Mouse (Mus musculus): ENCODE results near the gene Gm5795. TPM values are rescaled to one million over a fixed set of nuclear protein-coding genes. Genes with fewer than 3 reads are reported as not detected.
"Not testable (repeated sequence)": the region's sequence is repeated elsewhere in the genome, so short reads cannot be mapped to it uniquely, and the experiment has no call there.

Gm5795 gene
- not detected in 2 replicates for polyA plus RNA-seq (2016; fragmentation: Nextera tagmentation; extraction: Ambion mirVana)

DNA sequence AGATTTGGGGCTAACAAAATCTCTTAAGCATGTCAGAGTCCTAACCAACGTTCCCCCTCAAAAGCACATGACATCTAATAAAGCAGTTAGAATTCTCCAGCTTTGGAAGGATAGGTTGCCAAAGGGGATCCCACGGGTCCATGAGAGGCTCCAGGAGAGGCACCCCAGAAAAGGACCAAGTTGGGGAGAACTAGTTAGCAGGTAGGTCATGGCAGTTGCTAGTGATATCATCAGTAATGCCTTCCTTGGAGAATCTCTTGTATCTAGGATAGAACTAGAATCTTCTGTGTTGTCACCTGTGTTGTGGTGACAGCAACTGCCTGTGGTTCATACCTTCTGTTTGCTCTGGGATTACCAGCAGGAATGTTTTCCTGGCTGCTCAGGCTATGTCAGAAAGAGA, at the start of gene Gm5795:
Gene Gm5795 (plus strand): TSS at position 301 of the 400 bp plus-strand sequence.
- not testable (repeated sequence) for H3K4me1 ChIP-seq; H3K4me3 ChIP-seq (replicated peaks); H3K27me3 ChIP-seq; H3K27ac ChIP-seq; H3K9me3 ChIP-seq; H3K4me2 ChIP-seq; H3K9ac ChIP-seq; H3K36me3 ChIP-seq (replicated peaks); ATAC-seq (ENCODE audit: low FRiP score)
- no CpG with 5 or more reads among the region's 2 CpGs for WGBS

GRCm38 (mm10) chr14:3208272-3209152, 20.5 kb downstream of the Gm5795 start, which contains the start of gene D830030K20Rik:
Gene D830030K20Rik (plus strand): TSS chr14:3208488.
- H3K9me3 ChIP-seq; H3K27me3 ChIP-seq; H3K27ac ChIP-seq; H3K36me3 ChIP-seq (replicated peaks); H3K4me1 ChIP-seq: not testable (repeated sequence)
- Histone ChIP-seq H3K4me2 (peak within 1 kb of the TSS; percentile 80), H3K4me3 (replicated peaks) (peak within 1 kb of the TSS; percentile 51), H3K9ac (peak within 1 kb of the TSS; percentile 59; the same call in 1 of the 2 replicates)
- under 1% methylated on average over 22 of the region's 62 CpGs for WGBS
- ATAC-seq (ENCODE audit: low FRiP score), result 0 out of 2 replicates have a peak, but pooled peaks have one; percentile 46

DNA sequence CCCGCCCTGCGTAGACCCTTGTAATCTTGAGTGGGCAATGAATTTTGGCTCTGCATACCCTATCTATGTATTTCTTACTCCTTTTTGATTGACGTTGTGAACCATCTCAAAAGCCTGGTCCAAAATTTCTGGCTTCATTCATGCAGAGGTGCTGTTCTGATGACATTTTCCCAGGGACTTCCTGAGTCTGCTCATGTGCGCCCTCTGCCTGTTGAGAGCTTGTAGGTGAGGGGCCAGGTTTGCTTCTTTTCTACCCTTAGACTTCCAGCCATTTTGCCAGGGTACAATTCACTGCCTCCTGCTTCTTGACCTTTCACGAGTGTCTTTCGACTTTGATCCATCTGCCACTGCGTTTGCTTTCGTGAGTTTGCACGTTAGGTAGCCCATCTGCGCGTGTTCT, 21.3 kb downstream of the Gm5795 start:
- not testable (repeated sequence) for H3K4me2 ChIP-seq; H3K4me3 ChIP-seq (replicated peaks); H3K4me1 ChIP-seq; H3K9ac ChIP-seq; H3K9me3 ChIP-seq; ATAC-seq (ENCODE audit: low FRiP score); H3K27me3 ChIP-seq; H3K36me3 ChIP-seq (replicated peaks); H3K27ac ChIP-seq
- 12% methylated on average over 11 of the region's 11 CpGs for WGBS

Other genes starting within 250 kb of the Gm5795 start
- not detected in 2 replicates for gene Gm2888, start 158.3 kb upstream of the Gm5795 start, polyA plus RNA-seq (2016; fragmentation: Nextera tagmentation; extraction: Ambion mirVana)
- gene Gm2897, start 139.0 kb upstream of the Gm5795 start, polyA plus RNA-seq (2016; fragmentation: Nextera tagmentation; extraction: Ambion mirVana), result 6.1 and 6.3 TPM in 2 replicates
- gene Gm10340, start 54.3 kb upstream of the Gm5795 start, polyA plus RNA-seq (2016; fragmentation: Nextera tagmentation; extraction: Ambion mirVana), result not detected in 2 replicates
- 12.3 and 13.7 TPM in 2 replicates for gene D830030K20Rik, start 20.2 kb downstream of the Gm5795 start, polyA plus RNA-seq (2016; fragmentation: Nextera tagmentation; extraction: Ambion mirVana)
- 0.65 TPM in 1 of 2 replicates, not detected in the other for gene Gm2956, start 144.4 kb downstream of the Gm5795 start, polyA plus RNA-seq (2016; fragmentation: Nextera tagmentation; extraction: Ambion mirVana)
- not detected in 2 replicates for gene Gm10413, start 206.8 kb downstream of the Gm5795 start, polyA plus RNA-seq (2016; fragmentation: Nextera tagmentation; extraction: Ambion mirVana)
- gene Gm10409, start 224.4 kb downstream of the Gm5795 start, polyA plus RNA-seq (2016; fragmentation: Nextera tagmentation; extraction: Ambion mirVana), result 3.7 and 4.5 TPM in 2 replicates
- gene Gm3005, start 239.8 kb downstream of the Gm5795 start, polyA plus RNA-seq (2016; fragmentation: Nextera tagmentation; extraction: Ambion mirVana), result 2.2 TPM in 2 replicates

Measured in forebrain, embryonic 12.5 days (tissue).